Mouse (Mus musculus): ENCODE measurements around the gene Vav3. TPM values are rescaled to one million over a fixed set of nuclear protein-coding genes. Genes with fewer than 3 reads are reported as not detected.

Vav3 gene
- polyA plus RNA-seq, 1 experiment from 2014 or later, result 13.6 TPM

DNA sequence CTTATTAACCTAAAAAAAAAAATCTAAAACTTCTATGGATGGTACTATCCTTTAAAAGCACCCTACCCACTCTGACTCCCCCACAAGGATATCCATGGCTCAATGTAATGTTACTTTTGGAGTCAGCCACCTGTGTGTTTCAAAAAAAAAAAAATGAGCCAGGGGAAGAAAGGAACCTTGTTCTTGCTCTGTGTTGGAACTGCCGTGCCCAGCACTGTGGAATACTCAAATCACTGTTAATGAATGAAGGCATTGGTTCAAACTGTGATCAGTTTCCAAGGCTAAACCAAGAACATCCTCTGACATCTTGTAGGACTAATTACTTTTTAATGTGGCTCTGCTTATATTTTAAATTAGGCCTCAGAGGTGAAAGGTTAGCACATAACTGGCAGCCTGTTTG, 282.4 kb downstream of the Vav3 start:
- Histone ChIP-seq H3K27ac (replicated peaks in 1 of 2; ENCODE audit: control insufficient read depth in 1 of 2, insufficient read depth in 1 of 2, low read depth in 2 of 2, low read length in 2 of 2) (no peak overlapping the region), H3K9me3 (ENCODE audit: control insufficient read depth, low read length) (no peaks in the 10 kb centered on the region), H3K4me3 (ENCODE audit: control insufficient read depth in 1 of 2, insufficient read depth in 1 of 2, low read depth in 1 of 2, low read length in 2 of 2) (no peak overlapping the region), H3K27me3 (ENCODE audit: control insufficient read depth, insufficient read depth, low read length) (no peaks in the 10 kb centered on the region), H3K9ac (ENCODE audit: low read length) (no peak overlapping the region), H3K4me2 (ENCODE audit: low read length) (no peak overlapping the region), H3K36me3 (ENCODE audit: control insufficient read depth, insufficient read depth, low read length) (no peaks in the 10 kb centered on the region), H3K4me1 (ENCODE audit: control insufficient read depth in 2 of 2, insufficient read depth in 2 of 2, low read length in 2 of 2) (no peaks in the 10 kb centered on the region)
- no peak for ATAC-seq (ENCODE audit: insufficient number of reproducible peaks, insufficient read depth, low FRiP score, low read depth)
- WGBS, result 90% methylated on average over 1 of the region's 1 CpGs

DNA sequence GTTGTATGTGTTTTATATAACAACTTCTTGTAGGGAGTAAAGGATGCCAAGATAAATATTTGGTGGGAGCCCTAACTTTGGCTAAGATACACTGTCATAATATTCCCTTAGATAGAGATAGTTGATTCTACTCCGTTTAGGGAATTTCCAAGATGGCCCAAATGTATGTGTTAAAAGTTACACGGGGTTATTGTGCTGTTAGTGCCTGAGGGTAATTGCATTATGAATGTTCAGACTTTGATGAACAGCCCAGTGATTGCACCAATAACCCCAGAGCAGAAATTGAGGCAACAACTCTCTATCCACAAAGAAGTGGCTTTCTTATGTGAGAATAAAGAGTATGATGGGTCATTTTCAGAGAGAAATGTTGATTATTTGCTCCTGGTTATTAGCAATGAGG, 283.3 kb downstream of the Vav3 start:
- H3K9me3 ChIP-seq (ENCODE audit: control insufficient read depth, low read length), result no peaks in the 10 kb centered on the region
- no peak overlapping the region for H3K9ac ChIP-seq (ENCODE audit: low read length)
- no peak overlapping the region for H3K27ac ChIP-seq (replicated peaks in 1 of 2; ENCODE audit: control insufficient read depth in 1 of 2, insufficient read depth in 1 of 2, low read depth in 2 of 2, low read length in 2 of 2)
- H3K4me2 ChIP-seq (ENCODE audit: low read length), result no peak overlapping the region
- WGBS, result 53% methylated on average over 2 of the region's 2 CpGs
- no peaks in the 10 kb centered on the region for H3K27me3 ChIP-seq (ENCODE audit: control insufficient read depth, insufficient read depth, low read length)
- no peak overlapping the region for H3K4me3 ChIP-seq (ENCODE audit: control insufficient read depth in 1 of 2, insufficient read depth in 1 of 2, low read depth in 1 of 2, low read length in 2 of 2)
- ATAC-seq (ENCODE audit: insufficient number of reproducible peaks, insufficient read depth, low FRiP score, low read depth), result no peak
- H3K36me3 ChIP-seq (ENCODE audit: control insufficient read depth, insufficient read depth, low read length), result no peaks in the 10 kb centered on the region
- no peaks in the 10 kb centered on the region for H3K4me1 ChIP-seq (ENCODE audit: control insufficient read depth in 2 of 2, insufficient read depth in 2 of 2, low read length in 2 of 2)

DNA sequence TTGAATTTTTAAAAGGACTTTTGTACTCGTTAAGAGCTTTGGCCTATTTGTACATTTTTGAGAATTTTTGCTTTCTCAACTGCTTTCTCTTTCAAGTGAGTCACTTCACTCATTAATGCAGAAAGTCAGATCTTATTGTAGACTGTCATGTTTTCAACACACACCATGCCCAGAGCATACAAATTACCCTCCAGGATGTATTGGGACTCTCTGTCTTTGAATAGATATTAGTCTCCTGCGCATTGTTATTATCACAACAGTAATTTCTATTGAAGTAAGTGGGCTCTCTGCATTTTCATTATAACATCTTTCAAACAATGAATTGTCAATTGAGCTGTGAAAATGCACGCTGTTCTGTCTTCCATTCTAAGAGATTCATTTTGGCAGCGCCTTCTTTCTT, 295.6 kb downstream of the Vav3 start:
- Histone ChIP-seq H3K9me3 (ENCODE audit: control insufficient read depth, low read length) (no peaks in the 10 kb centered on the region), H3K9ac (ENCODE audit: low read length) (no peak overlapping the region), H3K4me2 (ENCODE audit: low read length) (no peak overlapping the region), H3K4me1 (ENCODE audit: control insufficient read depth in 2 of 2, insufficient read depth in 2 of 2, low read length in 2 of 2) (no peaks in the 10 kb centered on the region), H3K36me3 (ENCODE audit: control insufficient read depth, insufficient read depth, low read length) (no peaks in the 10 kb centered on the region), H3K27me3 (ENCODE audit: control insufficient read depth, insufficient read depth, low read length) (no peaks in the 10 kb centered on the region), H3K4me3 (ENCODE audit: control insufficient read depth in 1 of 2, insufficient read depth in 1 of 2, low read depth in 1 of 2, low read length in 2 of 2) (no peak overlapping the region), H3K27ac (replicated peaks in 1 of 2; ENCODE audit: control insufficient read depth in 1 of 2, insufficient read depth in 1 of 2, low read depth in 2 of 2, low read length in 2 of 2) (no peak overlapping the region)
- ATAC-seq (ENCODE audit: insufficient number of reproducible peaks, insufficient read depth, low FRiP score, low read depth), result no peak
- WGBS, result 92% methylated on average over 4 of the region's 4 CpGs

- 80% methylated on average over 1 of the region's 1 CpGs for WGBS
- Histone ChIP-seq H3K4me3 (ENCODE audit: control insufficient read depth in 1 of 2, insufficient read depth in 1 of 2, low read depth in 1 of 2, low read length in 2 of 2) (no peak overlapping the region), H3K27me3 (ENCODE audit: control insufficient read depth, insufficient read depth, low read length) (no peaks in the 10 kb centered on the region), H3K4me2 (ENCODE audit: low read length) (no peak overlapping the region), H3K9ac (ENCODE audit: low read length) (no peak overlapping the region), H3K9me3 (ENCODE audit: control insufficient read depth, low read length) (no peaks in the 10 kb centered on the region), H3K36me3 (ENCODE audit: control insufficient read depth, insufficient read depth, low read length) (no peaks in the 10 kb centered on the region), H3K4me1 (ENCODE audit: control insufficient read depth in 2 of 2, insufficient read depth in 2 of 2, low read length in 2 of 2) (no peaks in the 10 kb centered on the region), H3K27ac (replicated peaks in 1 of 2; ENCODE audit: control insufficient read depth in 1 of 2, insufficient read depth in 1 of 2, low read depth in 2 of 2, low read length in 2 of 2) (no peak overlapping the region)
- ATAC-seq (ENCODE audit: insufficient number of reproducible peaks, insufficient read depth, low FRiP score, low read depth), result no peak
These were observed 298.9 kb downstream of the Vav3 start for GRCm38 (mm10) chr3:109639386-109639785.

GRCm38 (mm10) chr3:109640796-109641195, 300.3 kb downstream of the Vav3 start:
- 86% methylated on average over 4 of the region's 4 CpGs for WGBS

DNA sequence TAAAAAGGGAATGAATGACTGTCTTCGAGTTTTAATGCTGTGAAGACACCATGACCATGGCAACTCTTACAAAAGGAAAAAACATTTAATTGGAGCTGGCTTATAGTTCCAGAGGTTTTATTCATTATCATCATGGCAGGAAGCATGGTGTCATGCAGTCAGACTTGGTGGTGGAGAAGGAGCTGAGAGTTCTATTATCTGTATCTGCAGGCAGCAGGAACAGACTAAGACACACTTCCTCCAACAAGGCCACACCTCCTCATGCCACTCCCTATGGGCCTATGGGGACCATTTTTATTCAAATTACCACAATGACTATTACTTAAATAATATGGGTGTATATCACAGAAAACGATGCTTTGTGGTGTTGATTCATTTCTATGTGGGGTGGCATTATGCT, 307.8 kb downstream of the Vav3 start:
- Histone ChIP-seq H3K27me3 (ENCODE audit: control insufficient read depth, insufficient read depth, low read length) (no peaks in the 10 kb centered on the region), H3K9ac (ENCODE audit: low read length) (no peak overlapping the region), H3K4me2 (ENCODE audit: low read length) (no peak overlapping the region), H3K4me1 (ENCODE audit: control insufficient read depth in 2 of 2, insufficient read depth in 2 of 2, low read length in 2 of 2) (no peaks in the 10 kb centered on the region), H3K27ac (replicated peaks in 1 of 2; ENCODE audit: control insufficient read depth in 1 of 2, insufficient read depth in 1 of 2, low read depth in 2 of 2, low read length in 2 of 2) (no peak overlapping the region), H3K9me3 (ENCODE audit: control insufficient read depth, low read length) (no peaks in the 10 kb centered on the region), H3K4me3 (ENCODE audit: control insufficient read depth in 1 of 2, insufficient read depth in 1 of 2, low read depth in 1 of 2, low read length in 2 of 2) (no peak overlapping the region), H3K36me3 (ENCODE audit: control insufficient read depth, insufficient read depth, low read length) (no peaks in the 10 kb centered on the region)
- WGBS, result 87% methylated on average over 2 of the region's 2 CpGs
- ATAC-seq (ENCODE audit: insufficient number of reproducible peaks, insufficient read depth, low FRiP score, low read depth), result no peak

More at GRCm38 (mm10) chr3:109640796-109641195, 300.3 kb downstream of the Vav3 start:
- Histone ChIP-seq H3K9ac (ENCODE audit: low read length) (no peak overlapping the region), H3K27me3 (ENCODE audit: control insufficient read depth, insufficient read depth, low read length) (no peaks in the 10 kb centered on the region), H3K36me3 (ENCODE audit: control insufficient read depth, insufficient read depth, low read length) (no peaks in the 10 kb centered on the region), H3K9me3 (ENCODE audit: control insufficient read depth, low read length) (no peaks in the 10 kb centered on the region), H3K27ac (replicated peaks in 1 of 2; ENCODE audit: control insufficient read depth in 1 of 2, insufficient read depth in 1 of 2, low read depth in 2 of 2, low read length in 2 of 2) (no peak overlapping the region), H3K4me3 (ENCODE audit: control insufficient read depth in 1 of 2, insufficient read depth in 1 of 2, low read depth in 1 of 2, low read length in 2 of 2) (no peak overlapping the region), H3K4me2 (ENCODE audit: low read length) (no peak overlapping the region), H3K4me1 (ENCODE audit: control insufficient read depth in 2 of 2, insufficient read depth in 2 of 2, low read length in 2 of 2) (no peaks in the 10 kb centered on the region)
- no peak for ATAC-seq (ENCODE audit: insufficient number of reproducible peaks, insufficient read depth, low FRiP score, low read depth)

DNA sequence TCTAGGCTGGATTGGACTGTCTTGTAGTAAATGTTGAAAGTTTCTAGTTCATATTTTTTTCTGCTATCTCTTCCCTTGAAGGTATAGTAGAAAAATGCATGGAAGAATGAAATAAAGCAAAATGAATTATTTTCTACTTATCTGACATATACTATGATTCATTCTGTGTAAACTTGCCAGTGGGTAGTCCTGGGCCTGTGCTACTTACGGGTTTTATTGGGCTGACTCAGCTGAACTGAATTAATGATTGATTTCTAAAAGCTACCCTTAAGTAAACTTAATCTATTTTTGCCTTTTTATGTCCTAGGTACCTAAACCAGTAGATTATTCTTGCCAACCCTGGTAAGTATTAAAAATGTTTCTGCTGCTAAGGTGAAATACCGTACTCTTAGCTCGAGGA, 311.0 kb downstream of the Vav3 start:
- ATAC-seq (ENCODE audit: insufficient number of reproducible peaks, insufficient read depth, low FRiP score, low read depth), result no peak
- H3K9ac ChIP-seq (ENCODE audit: low read length), result no peak overlapping the region

DNA sequence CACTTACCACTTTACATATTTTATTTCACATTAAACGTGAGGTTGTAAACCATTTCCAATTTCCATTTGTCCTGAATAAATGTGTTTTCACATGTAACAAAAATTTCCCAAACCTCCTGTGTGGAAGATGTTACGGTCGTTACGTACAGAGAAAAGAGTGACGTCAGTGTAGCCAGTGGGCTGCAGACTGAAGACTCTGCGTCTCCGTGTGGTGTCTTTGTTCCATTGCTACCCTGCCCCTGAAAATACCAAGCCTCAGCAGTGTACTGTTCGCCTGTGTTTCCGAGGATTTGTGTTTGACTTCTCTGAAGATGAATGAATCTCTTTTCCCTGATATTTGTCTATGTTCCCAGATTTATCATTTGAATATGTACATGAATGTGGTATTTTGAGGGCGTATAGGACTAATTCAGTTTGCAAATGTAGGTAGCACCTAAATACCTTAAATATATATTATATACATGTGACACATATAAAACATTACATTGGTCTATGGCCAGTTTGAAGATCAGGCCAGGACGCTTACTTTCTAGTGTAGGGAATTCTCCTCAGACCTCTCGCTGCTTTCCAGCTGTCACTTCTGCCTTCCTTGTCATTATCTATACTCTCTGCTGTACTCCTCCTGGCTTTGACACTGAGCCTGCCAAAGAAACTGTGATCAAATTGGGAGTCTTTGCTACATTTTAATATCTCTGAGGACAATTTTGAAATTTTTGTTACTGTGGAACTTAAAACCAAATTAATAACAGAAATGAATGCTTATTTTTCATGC, 312.6 kb downstream of the Vav3 start:
- H3K4me1 ChIP-seq (ENCODE audit: control insufficient read depth in 2 of 2, insufficient read depth in 2 of 2, low read length in 2 of 2), result no peaks in the 10 kb centered on the region
- H3K9me3 ChIP-seq (ENCODE audit: control insufficient read depth, low read length), result no peaks in the 10 kb centered on the region
- H3K36me3 ChIP-seq (ENCODE audit: control insufficient read depth, insufficient read depth, low read length), result no peaks in the 10 kb centered on the region
- no peak for ATAC-seq (ENCODE audit: insufficient number of reproducible peaks, insufficient read depth, low FRiP score, low read depth)
- no peak overlapping the region for H3K27ac ChIP-seq (replicated peaks in 1 of 2; ENCODE audit: control insufficient read depth in 1 of 2, insufficient read depth in 1 of 2, low read depth in 2 of 2, low read length in 2 of 2)
- H3K4me2 ChIP-seq (ENCODE audit: low read length), result no peak overlapping the region
- H3K4me3 ChIP-seq (ENCODE audit: control insufficient read depth in 1 of 2, insufficient read depth in 1 of 2, low read depth in 1 of 2, low read length in 2 of 2), result no peak overlapping the region
- WGBS, result 86% methylated on average over 12 of the region's 12 CpGs
- H3K9ac ChIP-seq (ENCODE audit: low read length), result no peak overlapping the region
- H3K27me3 ChIP-seq (ENCODE audit: control insufficient read depth, insufficient read depth, low read length), result no peaks in the 10 kb centered on the region

More for the DNA sequence above, 311.0 kb downstream of the Vav3 start:
- no peak overlapping the region for H3K4me2 ChIP-seq (ENCODE audit: low read length)
- no peaks in the 10 kb centered on the region for H3K27me3 ChIP-seq (ENCODE audit: control insufficient read depth, insufficient read depth, low read length)
- no peaks in the 10 kb centered on the region for H3K9me3 ChIP-seq (ENCODE audit: control insufficient read depth, low read length)
- no peaks in the 10 kb centered on the region for H3K4me1 ChIP-seq (ENCODE audit: control insufficient read depth in 2 of 2, insufficient read depth in 2 of 2, low read length in 2 of 2)
- H3K4me3 ChIP-seq (ENCODE audit: control insufficient read depth in 1 of 2, insufficient read depth in 1 of 2, low read depth in 1 of 2, low read length in 2 of 2), result no peak overlapping the region
- H3K27ac ChIP-seq (replicated peaks in 1 of 2; ENCODE audit: control insufficient read depth in 1 of 2, insufficient read depth in 1 of 2, low read depth in 2 of 2, low read length in 2 of 2), result no peak overlapping the region
- WGBS, result 87% methylated on average over 3 of the region's 3 CpGs
- no peaks in the 10 kb centered on the region for H3K36me3 ChIP-seq (ENCODE audit: control insufficient read depth, insufficient read depth, low read length)
